Mouse (Mus musculus) left cerebral cortex, postnatal 10 days (tissue): ENCODE data around the gene Tmem131. TPM values are rescaled to one million over a fixed set of nuclear protein-coding genes. Genes with fewer than 3 reads are reported as not detected.
A peak's percentile ranks its signal among the peaks of the same experiment; 100 is the strongest.

Experiments
- DNase-seq, 2 experiments: peaks; one replicate each; pipeline ENCODE4 v3.0.0; 2021 to 2022; ENCODE audit warnings: low spot score in 2 of 2, mixed read lengths in 1 of 2; ENCODE audit errors: extremely low spot score in 1 of 2
- intact Hi-C: fragments of 180-260 bp; cut with DNase I; formaldehyde crosslinking; loops from one replicate; pipeline ENCODE4 v1.15.1; 2025
- total RNA-seq, 2 experiments: library from RNA; stranded (reverse); gene quantifications; 2 replicates each; pipeline ENCODE4 v1.2.3; 2021

Tmem131 gene
- total RNA-seq, 2 experiments from 2014 or later = 61.2 to 63.6 TPM

DNA sequence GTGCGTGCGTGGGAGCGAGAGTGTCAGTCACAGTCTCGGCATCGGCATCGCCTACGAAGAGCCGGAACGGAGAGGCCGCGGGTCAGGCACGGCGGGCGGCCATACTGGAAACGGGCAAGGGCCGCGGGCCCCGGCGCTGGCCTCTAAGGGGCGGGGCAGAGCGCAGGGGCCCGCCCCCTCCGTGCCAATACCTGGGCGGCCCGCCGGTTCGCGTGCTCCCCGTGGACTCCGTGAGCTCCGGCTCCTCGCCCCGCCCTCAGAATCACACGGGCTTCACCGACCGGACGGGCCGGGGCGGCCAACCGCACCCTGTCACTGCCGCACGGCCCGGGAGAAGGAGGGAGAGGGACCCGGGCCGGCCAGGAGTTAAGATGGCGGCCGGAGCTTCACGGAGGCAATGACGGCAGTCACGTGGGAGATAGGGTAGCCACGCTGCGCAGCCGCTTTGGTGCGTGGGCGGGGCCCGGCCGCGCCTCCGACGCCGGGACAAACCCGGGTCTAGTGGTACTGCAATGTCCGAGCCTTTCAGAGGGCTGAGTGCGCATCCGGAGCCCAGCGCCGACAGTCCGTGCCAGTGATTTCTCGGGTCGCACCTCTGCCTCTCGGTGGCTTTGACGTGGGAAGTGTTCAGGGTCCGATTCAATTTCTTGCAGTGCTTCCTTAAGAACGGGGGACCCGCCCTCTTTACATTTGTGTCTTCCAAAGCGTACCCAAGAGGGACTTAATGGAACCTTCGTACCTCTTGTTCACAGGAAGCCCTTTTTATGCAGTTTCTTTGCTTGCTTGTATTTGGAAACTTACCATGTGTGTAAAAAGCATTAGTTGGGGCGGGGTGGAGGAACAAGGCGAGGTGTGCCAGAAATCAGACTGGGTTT lies 3.7 kb downstream of the Tmem131 start:
- intact Hi-C loops = loop anchor here (10.0 kb wide), 1 partner anchor 115 kb away; no protein-coding TSS in a partner anchor
- peak; percentile 89 to 96 for DNase-seq

DNA sequence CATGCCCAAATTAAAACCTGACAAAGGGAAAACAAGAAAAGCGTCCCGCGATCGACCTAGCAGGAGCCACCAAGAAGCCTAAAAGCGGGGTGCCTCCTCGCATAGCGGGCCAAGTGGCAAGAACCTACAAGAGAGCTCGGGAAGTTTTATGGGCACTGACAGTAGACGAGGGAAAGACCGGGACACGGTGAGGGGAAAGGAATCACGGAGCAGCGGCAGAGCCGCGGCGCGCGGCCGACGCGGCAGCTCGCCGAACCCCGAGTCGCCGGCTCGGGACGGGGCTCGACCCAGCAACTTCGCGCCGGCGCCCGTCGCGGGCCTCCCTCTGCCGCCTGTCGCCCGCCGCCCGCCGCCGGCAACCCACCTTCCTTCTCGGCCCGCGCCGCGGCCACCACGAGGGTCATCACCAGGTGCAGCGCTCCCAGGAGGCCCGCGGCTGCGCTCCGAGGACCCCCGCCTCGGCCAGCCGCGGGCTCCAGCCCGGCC lies 4.6 kb downstream of the Tmem131 start:
- intact Hi-C loops = loop anchor here (10.0 kb wide), 1 partner anchor 114 kb away; no protein-coding TSS in a partner anchor
- DNase-seq = peak in 1 of 2 experiments; percentile 70

DNA sequence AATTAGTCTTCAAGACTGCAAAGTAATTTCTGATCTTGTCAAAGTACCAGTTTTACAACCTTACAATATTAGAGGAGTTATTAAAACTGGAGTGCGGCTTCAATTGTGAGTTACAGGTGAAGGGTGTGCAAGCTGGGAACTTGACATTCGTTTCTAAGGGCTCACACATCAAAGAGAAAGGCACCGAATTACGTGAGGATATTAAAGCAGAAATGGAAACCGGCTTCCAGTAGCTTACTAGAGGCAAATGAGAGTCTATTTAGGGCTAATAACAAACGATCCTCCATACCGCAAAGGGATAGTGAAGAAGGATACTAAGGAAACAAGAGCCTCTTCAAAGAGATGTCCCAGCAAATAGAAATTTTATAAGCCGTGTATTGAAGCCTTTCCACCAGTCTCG lies 5.1 kb downstream of the Tmem131 start:
- no peak for DNase-seq
- intact Hi-C loops = loop anchor here (10.0 kb wide), 1 partner anchor 114 kb away; no protein-coding TSS in a partner anchor

DNA sequence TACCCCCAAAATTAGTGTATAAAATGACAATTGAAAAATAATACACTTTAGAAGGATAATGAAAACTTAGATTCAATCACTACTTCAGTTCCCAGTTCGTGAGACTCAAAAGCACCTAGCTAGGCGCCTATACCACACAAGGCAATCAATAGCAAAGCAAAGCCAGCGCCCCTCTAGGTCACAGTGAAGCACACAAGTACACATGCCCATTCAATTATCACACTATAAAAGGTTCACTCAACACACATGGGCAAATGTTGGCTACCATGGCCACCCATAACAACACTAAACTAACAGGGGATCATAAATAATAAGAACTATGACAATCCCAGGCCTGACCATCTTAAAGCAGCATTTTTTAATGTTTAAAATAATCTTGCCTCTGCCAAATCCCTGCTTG lies 5.8 kb downstream of the Tmem131 start:
- DNase-seq = no peak
- intact Hi-C loops = loop anchor here (10.0 kb wide), 1 partner anchor 113 kb away; no protein-coding TSS in a partner anchor

DNA sequence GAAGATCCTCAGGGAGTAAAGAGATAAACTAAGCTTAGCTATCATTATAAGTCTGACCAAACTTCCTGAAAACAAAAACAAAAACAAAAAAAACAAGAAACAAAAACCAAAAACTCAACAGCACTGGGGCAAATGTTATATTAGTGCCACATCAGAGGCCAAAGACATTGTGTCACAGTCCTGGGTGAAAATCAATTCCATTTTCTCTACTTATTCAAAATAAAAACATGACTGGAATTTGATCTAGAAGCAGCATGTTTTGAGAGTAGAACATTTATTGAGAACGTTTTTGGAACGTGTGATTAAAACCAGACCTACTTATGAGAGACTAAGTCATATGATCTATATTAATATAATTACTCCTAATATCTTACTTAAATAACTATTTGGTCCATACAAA lies 6.5 kb downstream of the Tmem131 start:
- DNase-seq = no peak
- intact Hi-C loops = loop anchor here (10.0 kb wide), 1 partner anchor 112 kb away; no protein-coding TSS in a partner anchor

DNA sequence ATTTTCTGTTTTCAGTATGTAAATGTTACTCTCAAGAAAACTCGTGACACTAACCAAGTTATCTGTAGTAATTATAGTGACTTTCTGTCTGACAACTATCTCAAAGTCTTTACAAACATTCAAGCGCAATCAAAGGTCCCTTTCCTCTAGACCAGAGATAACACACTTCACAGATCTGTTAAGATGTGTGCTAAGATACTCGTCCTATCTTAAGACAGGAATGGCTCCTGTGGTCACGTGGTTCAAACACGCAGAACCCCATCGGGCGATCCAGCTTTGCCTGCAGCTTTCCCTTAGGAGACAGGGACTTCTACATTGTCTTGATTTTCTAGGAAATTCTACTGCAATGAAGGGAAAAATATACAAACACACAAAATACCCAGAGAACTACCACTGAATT lies 6.9 kb downstream of the Tmem131 start:
- intact Hi-C loops = loop anchor here (10.0 kb wide), 1 partner anchor 112 kb away; no protein-coding TSS in a partner anchor
- DNase-seq = no peak

DNA sequence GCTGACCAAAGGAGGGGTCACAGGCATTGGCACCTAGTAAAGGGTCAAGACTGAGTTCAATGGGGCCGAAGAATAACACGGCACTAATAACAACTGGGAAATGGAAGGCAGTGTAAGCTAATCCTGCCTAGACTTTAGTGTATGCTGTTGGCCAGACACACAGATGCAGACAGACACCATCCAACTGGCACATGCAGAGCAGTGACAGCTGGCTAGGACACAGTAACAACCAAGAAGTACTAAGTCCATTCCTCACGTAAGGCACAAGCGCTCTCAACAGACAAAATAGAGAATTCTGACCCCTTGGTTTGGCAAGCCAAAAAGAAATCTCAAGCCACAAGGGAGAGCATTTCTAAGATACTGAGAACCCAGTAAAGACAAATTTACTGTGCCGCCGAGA lies 8.7 kb downstream of the Tmem131 start:
- no peak for DNase-seq
- intact Hi-C loops = loop anchor here (10.0 kb wide), 1 partner anchor 110 kb away; no protein-coding TSS in a partner anchor

DNA sequence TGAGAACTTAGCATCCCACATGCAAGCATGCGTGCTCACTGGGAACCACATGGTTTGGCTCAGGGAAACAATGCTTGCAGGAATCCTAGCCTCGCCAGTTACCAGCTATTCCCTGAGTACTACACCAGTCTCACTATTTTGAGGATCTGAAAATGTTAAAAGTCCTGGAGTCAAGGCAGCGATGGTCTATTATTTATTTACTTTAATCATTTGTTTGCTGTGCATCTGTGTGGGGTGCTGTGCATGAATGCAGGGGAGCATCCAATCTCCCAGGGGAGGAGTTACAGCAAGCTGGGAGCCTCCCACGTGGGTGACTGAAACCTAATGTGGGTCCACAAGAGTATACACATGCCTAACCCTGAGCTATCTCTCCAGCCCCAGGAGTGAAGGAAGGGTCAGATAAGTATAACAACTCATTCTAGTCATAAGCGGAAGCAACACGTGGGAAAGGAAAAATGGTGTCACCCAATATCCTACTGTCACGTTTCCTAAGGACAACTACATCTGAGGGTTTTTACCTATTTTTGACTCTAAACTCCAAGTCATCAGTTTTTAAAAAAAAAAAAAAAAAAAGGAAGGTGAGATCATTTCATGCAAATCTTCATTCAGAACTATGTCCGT lies 9.4 kb downstream of the Tmem131 start:
- DNase-seq = no peak
- intact Hi-C loops = loop anchor here (10.0 kb wide), 1 partner anchor 109 kb away; no protein-coding TSS in a partner anchor

DNA sequence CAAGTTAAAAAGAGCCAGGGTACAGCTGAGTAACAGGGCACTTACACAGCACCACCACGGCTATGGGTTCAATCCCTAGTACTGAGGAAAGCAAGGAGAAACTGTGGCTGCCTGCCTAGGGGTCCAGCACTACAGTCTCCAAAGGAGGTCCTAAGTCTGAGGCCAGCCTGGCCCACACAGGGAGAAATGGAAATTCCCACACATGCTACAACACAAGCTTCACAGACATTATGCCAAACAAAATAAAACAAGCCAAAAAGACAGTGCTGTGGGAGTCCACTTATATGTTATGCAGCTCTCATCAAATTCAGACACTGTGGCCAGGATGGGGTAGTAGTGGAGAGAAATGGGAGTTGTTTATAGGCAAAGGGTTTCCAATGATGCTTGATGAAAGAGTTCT lies 11.2 kb downstream of the Tmem131 start:
- no peak for DNase-seq
- intact Hi-C loops = loop anchor here (10.0 kb wide), 1 partner anchor 107 kb away; no protein-coding TSS in a partner anchor

DNA sequence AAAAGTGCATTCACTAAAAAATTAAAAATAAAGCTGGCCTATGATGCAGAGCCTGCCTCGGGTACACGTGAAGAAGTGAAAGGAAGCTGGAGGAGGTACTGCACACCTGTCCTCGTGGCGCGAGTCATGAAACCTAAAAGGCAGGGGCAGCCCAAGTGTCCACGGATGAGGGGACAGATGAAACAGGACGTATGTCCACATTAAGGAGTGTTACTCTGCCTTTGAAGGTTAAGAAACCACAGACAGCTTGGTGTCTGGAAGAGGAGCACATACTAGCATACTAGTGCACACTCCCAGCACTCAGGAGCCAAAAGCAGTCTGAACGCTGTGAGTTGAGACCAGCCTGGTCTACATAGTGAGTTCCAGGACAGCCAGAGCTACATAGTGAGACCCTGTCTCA lies 12.6 kb downstream of the Tmem131 start:
- no peak for DNase-seq
- intact Hi-C loops = loop anchor here (10.0 kb wide), 1 partner anchor 106 kb away; no protein-coding TSS in a partner anchor

DNA sequence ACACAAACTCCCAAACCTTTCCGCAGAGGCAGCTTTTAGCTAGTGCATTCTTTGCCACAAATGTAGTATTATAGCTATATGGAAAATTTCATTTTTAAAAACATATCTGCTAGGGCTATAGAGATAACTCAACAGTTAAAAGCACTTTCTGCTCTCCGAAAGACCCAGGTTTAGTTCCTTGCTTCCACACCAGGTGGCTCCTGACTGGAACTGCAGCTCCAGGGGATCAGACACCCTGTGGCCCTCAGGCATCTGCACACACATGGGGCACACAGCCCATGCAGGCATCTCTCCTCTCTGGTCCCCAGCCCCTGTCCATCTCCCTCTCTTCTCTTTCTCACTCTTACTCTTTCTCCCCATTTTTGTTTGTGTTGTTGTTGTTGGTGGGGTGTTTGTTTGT lies 13.5 kb downstream of the Tmem131 start:
- intact Hi-C loops = loop anchor here (10.0 kb wide), 1 partner anchor 105 kb away; no protein-coding TSS in a partner anchor

DNA sequence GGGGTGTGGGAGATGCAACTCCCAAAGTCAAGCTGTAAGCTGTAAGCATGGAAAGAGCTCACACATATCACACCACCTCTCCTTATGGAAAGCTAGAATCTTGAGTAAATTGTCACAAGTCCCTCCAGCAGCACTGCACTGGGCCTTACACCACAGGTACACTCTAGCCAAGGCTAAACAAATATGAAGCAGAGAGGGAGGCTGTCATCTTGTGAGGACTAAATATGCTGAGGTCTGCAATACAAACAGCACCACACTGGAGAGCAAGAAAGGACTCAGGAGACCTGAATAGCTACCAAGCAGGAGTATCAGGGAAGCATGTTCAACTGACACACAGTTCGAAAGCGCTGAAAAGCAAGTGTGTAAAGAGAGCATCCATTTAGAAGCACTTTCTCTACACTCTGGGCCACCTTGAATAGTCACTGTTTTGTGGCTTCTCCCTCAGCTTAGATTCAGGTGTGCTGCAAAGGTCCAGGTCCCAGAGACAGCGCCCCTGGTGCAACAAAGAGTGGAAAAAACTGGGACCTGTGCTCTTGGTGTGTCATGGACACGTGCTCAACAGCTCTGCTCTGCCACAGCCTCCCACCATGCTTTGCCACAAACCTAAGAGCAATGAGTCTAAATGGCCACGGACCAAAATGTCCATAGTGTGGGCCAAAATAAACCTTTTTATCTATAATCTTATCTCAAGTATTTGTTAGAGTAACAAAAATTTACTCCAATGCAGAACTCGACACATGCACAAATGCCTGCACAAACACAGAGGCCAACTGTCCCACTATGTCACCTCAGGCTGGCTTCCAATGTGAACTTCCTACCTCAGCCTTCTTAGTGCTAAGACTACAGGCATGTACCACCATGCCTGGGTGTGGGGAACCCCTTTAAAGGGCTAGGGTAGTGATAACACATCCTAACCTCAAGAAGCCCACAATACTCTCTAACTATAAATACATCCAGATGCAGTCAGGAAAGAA lies 14.8 kb downstream of the Tmem131 start:
- DNase-seq = no peak
- intact Hi-C loops = no loop called here

More for the DNA sequence above, 13.5 kb downstream of the Tmem131 start:
- DNase-seq = no peak

DNA sequence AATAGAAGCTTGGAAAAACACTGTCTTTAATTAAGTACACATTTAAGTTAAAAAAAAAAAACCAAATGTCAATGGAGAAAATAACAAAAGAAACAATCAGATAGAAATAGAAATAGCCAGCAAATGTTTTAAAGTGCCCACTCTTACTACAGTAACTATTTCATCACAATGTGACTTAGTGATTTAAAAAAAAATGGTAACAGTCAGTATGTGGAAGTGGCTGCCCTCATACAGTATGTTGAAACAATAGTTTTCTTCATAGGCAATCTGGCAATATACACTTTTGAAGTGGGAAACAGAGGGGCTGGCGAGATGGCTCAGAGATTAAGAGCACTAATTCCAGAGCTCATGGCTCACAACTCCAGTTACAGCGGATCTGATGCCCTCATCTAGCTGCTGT lies 15.9 kb downstream of the Tmem131 start:
- intact Hi-C loops = no loop called here
- no peak for DNase-seq

DNA sequence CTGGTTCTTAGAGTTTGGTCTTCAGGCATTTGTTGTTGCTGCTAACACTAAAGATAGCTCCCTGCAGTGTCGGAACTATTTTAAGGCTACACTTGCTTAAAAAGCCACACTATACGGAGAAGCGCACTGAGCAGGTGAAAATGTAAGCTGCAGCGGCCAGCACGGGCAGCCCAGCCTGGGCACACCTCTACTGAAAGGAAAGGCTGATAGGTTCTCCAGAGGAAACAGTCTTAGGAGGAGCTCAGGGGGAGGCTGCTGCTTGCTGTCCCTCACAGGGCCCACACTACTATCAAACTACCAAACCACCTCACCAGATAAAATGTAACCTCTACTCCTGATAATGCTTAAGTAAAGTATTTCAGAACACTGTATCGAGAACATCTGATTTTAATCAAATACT lies 16.7 kb downstream of the Tmem131 start:
- DNase-seq = no peak
- intact Hi-C loops = no loop called here

DNA sequence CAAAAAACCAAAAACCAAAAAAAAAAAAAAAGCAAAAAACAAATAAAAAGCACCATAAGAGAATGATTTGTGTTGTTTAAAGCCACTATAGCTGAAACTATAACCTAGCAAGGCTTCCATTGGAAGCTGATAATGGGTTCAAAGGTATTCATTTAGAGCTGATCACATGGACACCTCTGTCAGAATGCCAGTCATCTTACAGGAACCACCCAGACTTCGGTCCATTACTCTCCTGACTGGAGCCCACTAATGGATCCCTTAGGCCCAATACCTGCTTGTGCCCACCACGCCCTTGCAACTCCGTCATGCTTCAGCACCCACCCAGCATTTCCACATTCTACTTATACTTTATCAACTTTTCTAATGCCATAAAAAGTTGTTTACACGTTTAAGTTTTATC lies 17.2 kb downstream of the Tmem131 start:
- intact Hi-C loops = no loop called here

DNA sequence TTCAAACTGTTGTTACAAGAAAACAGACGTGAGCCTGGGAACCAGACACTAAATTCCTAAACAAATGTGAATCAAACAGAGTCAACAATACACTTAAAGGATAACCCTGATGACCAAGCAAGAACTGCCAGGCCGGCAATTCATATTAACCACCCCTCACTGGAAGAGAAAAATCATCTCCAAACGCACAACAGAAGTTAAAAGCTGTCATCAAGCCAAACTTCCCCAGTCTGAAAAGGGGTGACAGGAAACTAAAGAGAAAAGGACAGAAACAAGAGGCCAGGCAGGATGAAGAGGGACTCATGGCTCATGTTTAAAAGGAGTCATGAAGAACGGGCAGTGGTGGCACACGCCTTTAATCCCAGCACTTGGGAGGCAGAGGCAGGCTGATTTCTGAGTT lies 17.7 kb downstream of the Tmem131 start:
- intact Hi-C loops = no loop called here
- DNase-seq = no peak

More for the DNA sequence above, 17.2 kb downstream of the Tmem131 start:
- DNase-seq = no peak

DNA sequence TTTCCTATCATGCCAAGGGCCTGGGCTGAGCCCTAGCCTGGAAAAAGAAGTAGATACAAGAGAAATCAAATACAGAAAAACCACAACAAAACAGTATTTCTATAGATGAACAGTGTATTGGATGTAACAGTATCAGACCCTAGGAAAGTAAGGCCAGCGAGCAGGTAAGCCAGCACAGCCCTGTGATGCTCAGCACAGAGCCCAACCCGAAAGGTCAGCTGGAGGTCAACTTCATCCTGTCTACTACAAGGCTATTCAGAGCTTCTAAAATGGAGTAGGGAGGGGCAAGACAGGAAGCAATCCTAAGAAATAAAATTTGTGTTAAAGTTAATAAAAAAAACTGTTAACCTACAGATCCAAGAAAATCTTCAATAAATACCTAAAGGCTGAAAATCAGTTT lies 18.6 kb downstream of the Tmem131 start:
- intact Hi-C loops = no loop called here
- no peak for DNase-seq

DNA sequence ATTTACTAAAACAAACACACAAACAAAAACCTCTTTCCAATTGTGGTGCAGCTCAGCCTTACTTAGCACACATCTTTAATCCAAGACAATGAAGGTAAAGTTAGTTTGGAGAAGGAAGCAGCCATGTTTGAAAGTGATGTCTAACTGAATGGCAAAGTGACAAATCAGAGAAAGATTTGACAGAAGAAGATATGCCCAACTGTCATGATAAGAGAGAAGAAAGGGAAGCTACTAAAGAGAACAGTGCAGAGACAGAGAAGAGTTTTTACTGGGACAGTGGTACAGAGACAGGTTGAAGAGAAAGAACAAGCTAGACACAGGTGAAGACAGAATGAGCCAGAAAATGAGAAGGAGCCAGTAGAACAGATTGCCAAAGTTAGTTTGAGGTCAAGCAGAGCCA lies 19.6 kb downstream of the Tmem131 start:
- intact Hi-C loops = no loop called here
- DNase-seq = no peak
